Mouse (Mus musculus): ENCODE data around the gene Hamp. TPM values are rescaled to one million over a fixed set of nuclear protein-coding genes. Genes with fewer than 3 reads are reported as not detected.

Gene Hamp
- polyA plus RNA-seq, 1 experiment from 2014 or later = not detected

DNA sequence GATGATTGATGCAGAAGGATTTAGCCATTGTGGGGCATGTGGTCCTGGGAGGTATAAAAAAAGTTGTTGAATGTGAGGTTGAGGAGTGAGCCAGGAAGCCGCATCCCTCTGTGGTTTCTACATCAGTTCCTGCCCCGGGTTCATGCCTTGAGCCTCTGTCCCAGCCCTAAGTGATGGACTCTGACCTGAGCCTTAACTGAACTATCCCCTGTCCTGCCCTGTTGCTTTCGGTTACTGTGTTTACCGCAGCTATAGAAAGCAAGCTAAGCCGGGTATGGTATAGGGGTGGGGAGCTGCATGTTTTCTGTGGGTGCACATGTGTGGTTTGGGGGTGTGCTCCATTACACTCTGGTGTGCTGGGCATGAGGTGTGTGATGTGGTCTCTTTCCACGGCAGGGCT is 34.1 kb downstream of the Hamp start:
- no peaks in the 10 kb centered on the region for H3K27me3 ChIP-seq (ENCODE audit: control insufficient read depth, insufficient read depth, low read length)
- no peak overlapping the region for H3K4me2 ChIP-seq (replicated peaks; ENCODE audit: low read depth, low read length)
- no peaks in the 10 kb centered on the region for H3K36me3 ChIP-seq (ENCODE audit: control insufficient read depth, insufficient read depth, low read length)
- no peaks in the 10 kb centered on the region for H3K9me3 ChIP-seq (ENCODE audit: control insufficient read depth, low read depth, low read length)
- no peak overlapping the region for H3K9ac ChIP-seq (replicated peaks; ENCODE audit: low read depth, low read length)
- no peaks in the 10 kb centered on the region for H3K4me1 ChIP-seq (ENCODE audit: control insufficient read depth, insufficient read depth, low read length)
- no peak overlapping the region for H3K4me3 ChIP-seq (ENCODE audit: low read depth, low read length)
- no peak overlapping the region for H3K27ac ChIP-seq (ENCODE audit: low read length)
- WGBS = 73% methylated on average over 6 of the region's 6 CpGs
- no peak for ATAC-seq (ENCODE audit: insufficient number of reproducible peaks, insufficient read depth, low FRiP score, low read depth)

- no peaks in the 10 kb centered on the region for H3K9me3 ChIP-seq (ENCODE audit: control insufficient read depth, low read depth, low read length)
- H3K4me3 ChIP-seq (ENCODE audit: low read depth, low read length) = peak overlapping the region; percentile 16; the same call in 1 of the 2 replicates
- peak overlapping the region; percentile 42 for H3K4me2 ChIP-seq (replicated peaks; ENCODE audit: low read depth, low read length)
- 19% methylated on average over 17 of the region's 17 CpGs for WGBS
- no peak overlapping the region for H3K27ac ChIP-seq (ENCODE audit: low read length)
- ATAC-seq (ENCODE audit: insufficient number of reproducible peaks, insufficient read depth, low FRiP score, low read depth) = peak; percentile 12; the same call in 1 of the 2 replicates
- no peaks in the 10 kb centered on the region for H3K27me3 ChIP-seq (ENCODE audit: control insufficient read depth, insufficient read depth, low read length)
- H3K9ac ChIP-seq (replicated peaks; ENCODE audit: low read depth, low read length) = no peak overlapping the region
- H3K36me3 ChIP-seq (ENCODE audit: control insufficient read depth, insufficient read depth, low read length) = no peaks in the 10 kb centered on the region
- H3K4me1 ChIP-seq (ENCODE audit: control insufficient read depth, insufficient read depth, low read length) = no peaks in the 10 kb centered on the region
Observed at GRCm38 (mm10) chr7:30908992-30909431, 34.8 kb downstream of the Hamp start.

GRCm38 (mm10) chr7:30908277-30908991 is 35.4 kb downstream of the Hamp start:
- no peak overlapping the region for H3K27ac ChIP-seq (ENCODE audit: low read length)
- H3K4me1 ChIP-seq (ENCODE audit: control insufficient read depth, insufficient read depth, low read length) = no peaks in the 10 kb centered on the region
- H3K27me3 ChIP-seq (ENCODE audit: control insufficient read depth, insufficient read depth, low read length) = no peaks in the 10 kb centered on the region
- ATAC-seq (ENCODE audit: insufficient number of reproducible peaks, insufficient read depth, low FRiP score, low read depth) = peak; percentile 71; the same call in 1 of the 2 replicates
- H3K9ac ChIP-seq (replicated peaks; ENCODE audit: low read depth, low read length) = no peak overlapping the region
- H3K9me3 ChIP-seq (ENCODE audit: control insufficient read depth, low read depth, low read length) = no peaks in the 10 kb centered on the region
- H3K36me3 ChIP-seq (ENCODE audit: control insufficient read depth, insufficient read depth, low read length) = no peaks in the 10 kb centered on the region
- WGBS = 4% methylated on average over 25 of the region's 26 CpGs
- H3K4me2 ChIP-seq (replicated peaks; ENCODE audit: low read depth, low read length) = peak overlapping the region; percentile 42
- peak overlapping the region; percentile 16 for H3K4me3 ChIP-seq (ENCODE audit: low read depth, low read length)

- WGBS = 49% methylated on average over 4 of the region's 4 CpGs
- ATAC-seq (ENCODE audit: insufficient number of reproducible peaks, insufficient read depth, low FRiP score, low read depth) = no peak
Observed at GRCm38 (mm10) chr7:30904042-30904441, 39.8 kb downstream of the Hamp start.

DNA sequence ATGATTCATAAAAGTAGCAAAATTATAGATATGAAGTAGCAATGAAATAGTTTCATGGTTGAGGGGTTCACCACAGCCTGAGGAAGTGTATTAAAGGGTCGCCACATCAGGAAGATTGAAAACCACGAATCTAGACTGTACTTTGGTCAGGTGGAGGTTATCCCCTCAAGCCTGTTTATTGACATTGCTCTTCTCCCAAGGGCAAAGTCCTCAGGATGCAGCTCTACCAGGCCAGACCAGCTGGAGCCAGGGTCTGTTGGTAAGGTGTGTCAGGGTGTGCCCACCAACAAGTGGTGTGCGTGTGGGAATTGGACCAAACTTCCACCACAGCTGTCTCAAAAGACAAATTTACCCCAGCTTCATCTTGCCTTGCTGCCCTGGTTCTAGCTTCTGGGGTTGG is 48.6 kb downstream of the Hamp start:
- ATAC-seq (ENCODE audit: insufficient number of reproducible peaks, insufficient read depth, low FRiP score, low read depth) = no peak
- no peaks in the 10 kb centered on the region for H3K36me3 ChIP-seq (ENCODE audit: control insufficient read depth, insufficient read depth, low read length)
- WGBS = 80% methylated on average over 3 of the region's 3 CpGs
- no peak overlapping the region for H3K9ac ChIP-seq (replicated peaks; ENCODE audit: low read depth, low read length)
- H3K9me3 ChIP-seq (ENCODE audit: control insufficient read depth, low read depth, low read length) = no peaks in the 10 kb centered on the region
- no peak overlapping the region for H3K27ac ChIP-seq (ENCODE audit: low read length)
- H3K4me1 ChIP-seq (ENCODE audit: control insufficient read depth, insufficient read depth, low read length) = 0 out of 2 replicates have a peak, but pooled peaks cover 3% of the 10 kb centered on the region
- no peaks in the 10 kb centered on the region for H3K27me3 ChIP-seq (ENCODE audit: control insufficient read depth, insufficient read depth, low read length)
- no peak overlapping the region for H3K4me2 ChIP-seq (replicated peaks; ENCODE audit: low read depth, low read length)
- no peak overlapping the region for H3K4me3 ChIP-seq (ENCODE audit: low read depth, low read length)

More at GRCm38 (mm10) chr7:30904042-30904441, 39.8 kb downstream of the Hamp start:
- Histone ChIP-seq H3K27ac (ENCODE audit: low read length) (no peak overlapping the region), H3K4me3 (ENCODE audit: low read depth, low read length) (no peak overlapping the region), H3K9me3 (ENCODE audit: control insufficient read depth, low read depth, low read length) (no peaks in the 10 kb centered on the region), H3K4me1 (ENCODE audit: control insufficient read depth, insufficient read depth, low read length) (0 out of 2 replicates have a peak, but pooled peaks cover 3% of the 10 kb centered on the region), H3K27me3 (ENCODE audit: control insufficient read depth, insufficient read depth, low read length) (no peaks in the 10 kb centered on the region), H3K36me3 (ENCODE audit: control insufficient read depth, insufficient read depth, low read length) (no peaks in the 10 kb centered on the region), H3K9ac (replicated peaks; ENCODE audit: low read depth, low read length) (no peak overlapping the region), H3K4me2 (replicated peaks; ENCODE audit: low read depth, low read length) (no peak overlapping the region)

DNA sequence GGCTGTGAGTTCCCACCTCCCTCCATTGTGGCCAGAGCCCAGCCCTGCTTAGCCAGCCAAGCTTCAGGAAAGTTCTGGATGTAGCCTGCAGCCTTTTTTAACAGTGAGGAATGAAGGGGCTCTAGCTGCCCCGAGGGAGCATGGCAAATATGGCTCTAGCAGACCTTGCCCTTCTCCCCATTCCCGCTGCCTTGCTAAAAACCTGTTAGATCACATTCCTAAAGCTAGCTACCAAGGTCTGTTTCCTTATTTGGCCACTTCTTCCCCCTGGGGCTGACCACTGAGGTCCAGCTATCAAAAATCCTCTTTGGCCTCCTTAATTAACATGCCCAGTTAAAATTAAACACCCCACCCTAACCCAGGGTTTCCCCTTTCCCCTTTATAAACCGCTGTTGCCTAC is 51.3 kb downstream of the Hamp start:
- Histone ChIP-seq H3K4me2 (replicated peaks; ENCODE audit: low read depth, low read length) (no peak overlapping the region), H3K27ac (ENCODE audit: low read length) (no peak overlapping the region), H3K27me3 (ENCODE audit: control insufficient read depth, insufficient read depth, low read length) (no peaks in the 10 kb centered on the region), H3K4me3 (ENCODE audit: low read depth, low read length) (no peak overlapping the region), H3K4me1 (ENCODE audit: control insufficient read depth, insufficient read depth, low read length) (no peaks in the 10 kb centered on the region), H3K9ac (replicated peaks; ENCODE audit: low read depth, low read length) (no peak overlapping the region), H3K36me3 (ENCODE audit: control insufficient read depth, insufficient read depth, low read length) (no peaks in the 10 kb centered on the region), H3K9me3 (ENCODE audit: control insufficient read depth, low read depth, low read length) (no peaks in the 10 kb centered on the region)
- ATAC-seq (ENCODE audit: insufficient number of reproducible peaks, insufficient read depth, low FRiP score, low read depth) = no peak
- WGBS = 46% methylated on average over 3 of the region's 3 CpGs

Other genes with a start within 250 kb of the Hamp start
- 0.91 and 2.0 TPM in 2 replicates for gene 2200002J24Rik, start 245.1 kb downstream of the Hamp start, polyA plus RNA-seq (2014; fragmentation: Nextera tagmentation; extraction: Ambion mirVana)
- 1.8 and 2.3 TPM in 2 replicates for gene Atp4a, start 231.8 kb downstream of the Hamp start, polyA plus RNA-seq (2014; fragmentation: Nextera tagmentation; extraction: Ambion mirVana)
- gene Tmem147, start 214.5 kb downstream of the Hamp start, polyA plus RNA-seq (2014; fragmentation: Nextera tagmentation; extraction: Ambion mirVana) = 210 and 215 TPM in 2 replicates
- gene Gapdhs, start 200.4 kb downstream of the Hamp start, polyA plus RNA-seq (2014; fragmentation: Nextera tagmentation; extraction: Ambion mirVana) = 0.29 and 0.74 TPM in 2 replicates
- 0.91 and 1.1 TPM in 2 replicates for gene Sbsn, start 192.6 kb downstream of the Hamp start, polyA plus RNA-seq (2014; fragmentation: Nextera tagmentation; extraction: Ambion mirVana)
- gene Dmkn, start 180.3 kb downstream of the Hamp start, polyA plus RNA-seq (2014; fragmentation: Nextera tagmentation; extraction: Ambion mirVana) = 5.9 and 14.6 TPM in 2 replicates
- 9.2 and 20.2 TPM in 2 replicates for gene Krtdap, start 156.1 kb downstream of the Hamp start, polyA plus RNA-seq (2014; fragmentation: Nextera tagmentation; extraction: Ambion mirVana)
- 0.55 and 3.4 TPM in 2 replicates for gene Ffar2, start 120.3 kb downstream of the Hamp start, polyA plus RNA-seq (2014; fragmentation: Nextera tagmentation; extraction: Ambion mirVana)
- gene Ffar3, start 87.9 kb downstream of the Hamp start, polyA plus RNA-seq (2014; fragmentation: Nextera tagmentation; extraction: Ambion mirVana) = 0.41 TPM in 1 of 2 replicates, not detected in the other
- not detected in 2 replicates for gene Ffar1, start 82.5 kb downstream of the Hamp start, polyA plus RNA-seq (2014; fragmentation: Nextera tagmentation; extraction: Ambion mirVana)
- 0.35 and 0.80 TPM in 2 replicates for gene Cd22, start 63.7 kb downstream of the Hamp start, polyA plus RNA-seq (2014; fragmentation: Nextera tagmentation; extraction: Ambion mirVana)
- gene Mag, start 29.2 kb downstream of the Hamp start, polyA plus RNA-seq (2014; fragmentation: Nextera tagmentation; extraction: Ambion mirVana) = 0.10 and 0.74 TPM in 2 replicates
- not detected in 2 replicates for gene Hamp2, start 19.4 kb downstream of the Hamp start, polyA plus RNA-seq (2014; fragmentation: Nextera tagmentation; extraction: Ambion mirVana)
- gene Usf2, start 12.8 kb upstream of the Hamp start, polyA plus RNA-seq (2014; fragmentation: Nextera tagmentation; extraction: Ambion mirVana) = 21.4 and 29.1 TPM in 2 replicates
- 70.5 and 79.5 TPM in 2 replicates for gene Lsr, start 29.4 kb upstream of the Hamp start, polyA plus RNA-seq (2014; fragmentation: Nextera tagmentation; extraction: Ambion mirVana)
- gene Fam187b, start 29.8 kb upstream of the Hamp start, polyA plus RNA-seq (2014; fragmentation: Nextera tagmentation; extraction: Ambion mirVana) = 6.4 and 7.1 TPM in 2 replicates
- gene Fxyd5, start 98.4 kb upstream of the Hamp start, polyA plus RNA-seq (2014; fragmentation: Nextera tagmentation; extraction: Ambion mirVana) = 19.9 and 20.2 TPM in 2 replicates
- 35.7 and 42.2 TPM in 2 replicates for gene Fxyd7, start 107.4 kb upstream of the Hamp start, polyA plus RNA-seq (2014; fragmentation: Nextera tagmentation; extraction: Ambion mirVana)
- 86.7 and 99.3 TPM in 2 replicates for gene Fxyd1, start 113.2 kb upstream of the Hamp start, polyA plus RNA-seq (2014; fragmentation: Nextera tagmentation; extraction: Ambion mirVana)
- 0.78 and 1.7 TPM in 2 replicates for gene Lgi4, start 115.3 kb upstream of the Hamp start, polyA plus RNA-seq (2014; fragmentation: Nextera tagmentation; extraction: Ambion mirVana)
- gene Fxyd3, start 132.7 kb upstream of the Hamp start, polyA plus RNA-seq (2014; fragmentation: Nextera tagmentation; extraction: Ambion mirVana) = 458 and 479 TPM in 2 replicates
- 23.0 TPM in 2 replicates for gene Hpn, start 171.3 kb upstream of the Hamp start, polyA plus RNA-seq (2014; fragmentation: Nextera tagmentation; extraction: Ambion mirVana)
- gene Scn1b, start 183.0 kb upstream of the Hamp start, polyA plus RNA-seq (2014; fragmentation: Nextera tagmentation; extraction: Ambion mirVana) = 1.2 and 1.4 TPM in 2 replicates
- 62.1 and 63.1 TPM in 2 replicates for gene Gramd1a, start 211.9 kb upstream of the Hamp start, polyA plus RNA-seq (2014; fragmentation: Nextera tagmentation; extraction: Ambion mirVana)

Measured in stomach, embryonic 14.5 days (tissue).